Mouse (Mus musculus): ENCODE results near the gene Gpha2.

DNA sequence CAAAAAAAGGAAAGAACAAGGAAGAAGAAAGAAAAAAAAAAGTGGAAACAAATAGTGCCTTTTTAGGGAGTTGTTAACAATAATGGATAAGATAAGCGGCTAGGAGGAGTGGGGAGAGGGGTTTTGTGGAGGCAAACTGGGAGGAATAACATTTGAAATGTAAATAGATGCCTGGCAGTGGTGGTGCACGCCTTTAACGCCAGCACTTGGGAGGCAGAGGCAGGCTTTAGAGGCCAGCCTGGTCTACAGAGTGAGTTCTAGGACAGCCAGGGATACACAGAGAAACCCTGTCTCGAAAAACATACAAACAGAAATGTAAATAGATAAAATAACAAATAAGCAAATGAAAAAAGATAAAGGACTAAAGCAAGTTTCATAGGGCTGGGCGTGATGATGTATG, 14.5 kb downstream of the Gpha2 start:
- TF ChIP-seq TAL1 (IDR thresholded peaks at IDR 0.05; ENCODE audit: low read length) (no peak), GATA1 (IDR thresholded peaks at IDR 0.05; ENCODE audit: low read length) (no peak)
